Mouse (Mus musculus): ENCODE results near the gene Olfm1. TPM values are rescaled to one million over a fixed set of nuclear protein-coding genes. Genes with fewer than 3 reads are reported as not detected.
A peak's percentile ranks its signal among the peaks of the same experiment; 100 is the strongest.

Gene Olfm1
- total and polyA plus RNA-seq, 3 experiments, result 22.2 to 51.0 TPM; not detected in 1

GRCm38 (mm10) chr2:28174441-28174840 lies 18.4 kb upstream of the Olfm1 start:
- Histone ChIP-seq H3K4me3 (ENCODE audit: control insufficient read depth in 1 of 2, insufficient read depth in 1 of 2, low read depth in 2 of 2, low read length in 2 of 2) (no peak overlapping the region), H3K36me3 (ENCODE audit: control insufficient read depth in 1 of 2, insufficient read depth in 2 of 2, low read length in 2 of 2) (no peaks in the 10 kb centered on the region), H3K9me3 (replicated peaks; ENCODE audit: insufficient read depth, low read length) (no peaks in the 10 kb centered on the region), H3K27me3 (ENCODE audit: control insufficient read depth in 1 of 2, insufficient read depth in 2 of 2, low read length in 2 of 2) (peaks cover 7 to 10% of the 10 kb centered on the region in 2 experiments; a peak in 3 of 4 replicates), H3K9ac (ENCODE audit: control insufficient read depth, low read depth, low read length, poor library complexity, severe bottlenecking) (no peak overlapping the region), H3K27ac (ENCODE audit: control insufficient read depth, low read depth, low read length) (no peak overlapping the region), H3K79me2 (ENCODE audit: control insufficient read depth, insufficient read depth, low read length, poor library complexity) (no peaks in the 10 kb centered on the region), H3K4me1 (ENCODE audit: control insufficient read depth in 1 of 2, insufficient read depth in 2 of 2, low read length in 2 of 2) (no peaks in the 10 kb centered on the region)
- DNase-seq (ENCODE audit: low read depth, low spot score), result no peak
- no peak for TF ChIP-seq KAT2A (conservative IDR thresholded peaks at IDR 0.05; ENCODE audit: low read depth, low read length)
- TF ChIP-seq USF2 (IDR thresholded peaks at IDR 0.05; ENCODE audit: borderline replicate concordance in 1 of 2, insufficient read depth in 1 of 2, low read depth in 1 of 2, low read length in 2 of 2), result no peak
- no peak for TF ChIP-seq ETS1 (IDR thresholded peaks at IDR 0.05; ENCODE audit: low read depth, low read length)
- TF ChIP-seq POLR2AphosphoS5 (IDR thresholded peaks at IDR 0.05; ENCODE audit: borderline replicate concordance, low read depth, low read length), result no peak
- no peak for TF ChIP-seq MXI1 (IDR thresholded peaks at IDR 0.05; ENCODE audit: low read depth, low read length)
- no peak for TF ChIP-seq USF1 (IDR thresholded peaks at IDR 0.05; ENCODE audit: low read depth, low read length)
- no peak for TF ChIP-seq MYC (IDR thresholded peaks at IDR 0.05; ENCODE audit: low read depth, low read length)
- no peak for TF ChIP-seq TAL1 (IDR thresholded peaks at IDR 0.05; ENCODE audit: low read length)

- peaks cover 2 to 4% of the 10 kb centered on the region in 2 experiments; a peak in 3 of 4 replicates for H3K27me3 ChIP-seq (ENCODE audit: control insufficient read depth in 1 of 2, insufficient read depth in 2 of 2, low read length in 2 of 2)
- H3K4me3 ChIP-seq (ENCODE audit: control insufficient read depth in 1 of 2, insufficient read depth in 1 of 2, low read depth in 2 of 2, low read length in 2 of 2), result no peak overlapping the region
- no peaks in the 10 kb centered on the region for H3K9me3 ChIP-seq (replicated peaks; ENCODE audit: insufficient read depth, low read length)
- DNase-seq (ENCODE audit: low read depth, low spot score), result peak; percentile 16
- TF ChIP-seq USF2 (IDR thresholded peaks at IDR 0.05; ENCODE audit: borderline replicate concordance in 1 of 2, insufficient read depth in 1 of 2, low read depth in 1 of 2, low read length in 2 of 2), result peak in 1 of 2 experiments; percentile 54; a peak in 1 of 4 replicates
- no peak for TF ChIP-seq TCF12 (IDR thresholded peaks at IDR 0.05; ENCODE audit: low read depth, low read length)
- 0 out of 2 replicates have a peak, but pooled peaks have one; percentile 35 for TF ChIP-seq MAX (IDR thresholded peaks at IDR 0.05; ENCODE audit: low read length)
- peak; percentile 37; the same call in 1 of the 2 replicates for TF ChIP-seq GATA1 (IDR thresholded peaks at IDR 0.05; ENCODE audit: low read depth, low read length)
- TF ChIP-seq USF1 (IDR thresholded peaks at IDR 0.05; ENCODE audit: low read depth, low read length), result peak; percentile 90
- TF ChIP-seq ZMIZ1 (IDR thresholded peaks at IDR 0.05; ENCODE audit: low read depth, low read length), result no peak
- H3K27ac ChIP-seq (ENCODE audit: control insufficient read depth, low read depth, low read length), result no peak overlapping the region
- H3K4me1 ChIP-seq (ENCODE audit: control insufficient read depth in 1 of 2, insufficient read depth in 2 of 2, low read length in 2 of 2), result no peaks in the 10 kb centered on the region
- H3K9ac ChIP-seq (ENCODE audit: control insufficient read depth, low read depth, low read length, poor library complexity, severe bottlenecking), result no peak overlapping the region
- H3K36me3 ChIP-seq (ENCODE audit: control insufficient read depth in 1 of 2, insufficient read depth in 2 of 2, low read length in 2 of 2), result no peaks in the 10 kb centered on the region
- H3K79me2 ChIP-seq (ENCODE audit: control insufficient read depth, insufficient read depth, low read length, poor library complexity), result no peaks in the 10 kb centered on the region
These were observed 14.2 kb upstream of the Olfm1 start for GRCm38 (mm10) chr2:28178600-28178999.

- peaks cover 2 to 4% of the 10 kb centered on the region in 2 experiments; a peak in 3 of 4 replicates for H3K27me3 ChIP-seq (ENCODE audit: control insufficient read depth in 1 of 2, insufficient read depth in 2 of 2, low read length in 2 of 2)
These were observed 12.7 kb upstream of the Olfm1 start for GRCm38 (mm10) chr2:28180053-28180452.

More at GRCm38 (mm10) chr2:28180053-28180452, 12.7 kb upstream of the Olfm1 start:
- Histone ChIP-seq H3K4me1 (ENCODE audit: control insufficient read depth in 1 of 2, insufficient read depth in 2 of 2, low read length in 2 of 2) (no peaks in the 10 kb centered on the region), H3K36me3 (ENCODE audit: control insufficient read depth in 1 of 2, insufficient read depth in 2 of 2, low read length in 2 of 2) (no peaks in the 10 kb centered on the region), H3K79me2 (ENCODE audit: control insufficient read depth, insufficient read depth, low read length, poor library complexity) (no peaks in the 10 kb centered on the region), H3K9me3 (replicated peaks; ENCODE audit: insufficient read depth, low read length) (no peaks in the 10 kb centered on the region), H3K4me3 (ENCODE audit: control insufficient read depth in 1 of 2, insufficient read depth in 1 of 2, low read depth in 2 of 2, low read length in 2 of 2) (no peak overlapping the region), H3K9ac (ENCODE audit: control insufficient read depth, low read depth, low read length, poor library complexity, severe bottlenecking) (no peak overlapping the region), H3K27ac (ENCODE audit: control insufficient read depth, low read depth, low read length) (no peak overlapping the region)
- no peak for TF ChIP-seq RAD21 (IDR thresholded peaks at IDR 0.05; ENCODE audit: low read depth, low read length)
- no peak for TF ChIP-seq MEF2A (IDR thresholded peaks at IDR 0.05; ENCODE audit: extremely low read depth, insufficient replicate concordance, low read depth, low read length, poor library complexity, severe bottlenecking)
- DNase-seq (ENCODE audit: low read depth, low spot score), result peak; percentile 25
